Mouse (Mus musculus) mouse trophoblast stem cell (cell line): Measurements from ENCODE around the gene Sgk2.

Experiments used
- in situ Hi-C, 2 experiments: fragments of 300-500 bp; cut with MseI, MboI; formaldehyde crosslinking; loops; 2 replicates in 1 of 2; 3 replicates in 1 of 2; pipeline ENCODE4 v1.15.1; 2025

The Sgk2 gene

GRCm38 (mm10) chr2:162987218-162987617 lies at the start of gene Sgk2:
Sgk2 (plus strand) TSS chr2:162987330.
- in situ Hi-C loops: no loop called here

- in situ Hi-C loops: no loop called here
These were observed 47.6 kb upstream of the Sgk2 start for GRCm38 (mm10) chr2:162939562-162939961.

GRCm38 (mm10) chr2:162943148-162943846 lies 43.8 kb upstream of the Sgk2 start, which contains the start of gene L3mbtl1:
L3mbtl1 (plus strand) TSS chr2:162943472.
- in situ Hi-C loops: no loop called here

- in situ Hi-C loops: no loop called here
These were observed 43.2 kb upstream of the Sgk2 start for GRCm38 (mm10) chr2:162943931-162944330.

GRCm38 (mm10) chr2:162946964-162947363 lies 40.2 kb upstream of the Sgk2 start:
- in situ Hi-C loops: no loop called here

GRCm38 (mm10) chr2:162947736-162948135 lies 39.4 kb upstream of the Sgk2 start:
- in situ Hi-C loops: no loop called here

GRCm38 (mm10) chr2:162948221-162948620 lies 38.9 kb upstream of the Sgk2 start:
- in situ Hi-C loops: no loop called here

- in situ Hi-C loops: no loop called here
These were observed 36.4 kb upstream of the Sgk2 start for GRCm38 (mm10) chr2:162950776-162951175.

GRCm38 (mm10) chr2:162956843-162957242 lies 30.3 kb upstream of the Sgk2 start:
- in situ Hi-C loops: no loop called here

GRCm38 (mm10) chr2:162961321-162961720 lies 25.8 kb upstream of the Sgk2 start:
- in situ Hi-C loops: no loop called here

GRCm38 (mm10) chr2:162966734-162967133 lies 20.4 kb upstream of the Sgk2 start:
- in situ Hi-C loops: no loop called here

- in situ Hi-C loops: no loop called here
These were observed 18.8 kb upstream of the Sgk2 start for GRCm38 (mm10) chr2:162968357-162968756.

- in situ Hi-C loops: no loop called here
These were observed 18.0 kb upstream of the Sgk2 start for GRCm38 (mm10) chr2:162969101-162969500.

- in situ Hi-C loops: no loop called here
These were observed 16.2 kb upstream of the Sgk2 start for GRCm38 (mm10) chr2:162970896-162971295.

GRCm38 (mm10) chr2:162972752-162973151 lies 14.4 kb upstream of the Sgk2 start:
- in situ Hi-C loops: no loop called here

- in situ Hi-C loops: no loop called here
These were observed 13.9 kb upstream of the Sgk2 start for GRCm38 (mm10) chr2:162973206-162973605.

GRCm38 (mm10) chr2:162973637-162974036 lies 13.5 kb upstream of the Sgk2 start:
- in situ Hi-C loops: no loop called here

- in situ Hi-C loops: no loop called here
These were observed 11.9 kb upstream of the Sgk2 start for GRCm38 (mm10) chr2:162975157-162975775.

- in situ Hi-C loops: no loop called here
These were observed 11.1 kb upstream of the Sgk2 start for GRCm38 (mm10) chr2:162976001-162976400.

- in situ Hi-C loops: no loop called here
These were observed 2.7 kb upstream of the Sgk2 start for GRCm38 (mm10) chr2:162984381-162984780.

- in situ Hi-C loops: no loop called here
These were observed 1.2 kb upstream of the Sgk2 start for GRCm38 (mm10) chr2:162985923-162986322.

- in situ Hi-C loops: no loop called here
These were observed 366 bp upstream of the Sgk2 start for GRCm38 (mm10) chr2:162986764-162987163.

- in situ Hi-C loops: no loop called here
These were observed 1.1 kb downstream of the Sgk2 start for GRCm38 (mm10) chr2:162988235-162988634.
